Mouse (Mus musculus): ENCODE results near the gene Ifne. TPM values are rescaled to one million over a fixed set of nuclear protein-coding genes. Genes with fewer than 3 reads are reported as not detected.

Gene Ifne
- not detected in 2 replicates for polyA plus RNA-seq (2015; fragmentation: Nextera tagmentation; extraction: Ambion mirVana)

GRCm38 (mm10) chr4:88880101-88880500, at the start of gene Ifne:
TSS of gene Ifne (minus strand) at chr4:88880201.
- WGBS = 83% methylated on average over 8 of the region's 8 CpGs

GRCm38 (mm10) chr4:88928341-88929102, 48.5 kb upstream of the Ifne start:
- Histone ChIP-seq H3K4me2 (no peak overlapping the region), H3K4me1 (peaks cover 6% of the 10 kb centered on the region; the same call in 1 of the 2 replicates), H3K27ac (no peak overlapping the region), H3K36me3 (no peaks in the 10 kb centered on the region), H3K27me3 (no peaks in the 10 kb centered on the region), H3K9ac (no peak overlapping the region), H3K4me3 (no peak overlapping the region), H3K9me3 (no peaks in the 10 kb centered on the region)
- WGBS = 67% methylated on average over 4 of the region's 4 CpGs
- no peak for ATAC-seq (ENCODE audit: borderline replicate concordance, extremely low read depth, low FRiP score, low TSS enrichment)

More at GRCm38 (mm10) chr4:88880101-88880500, at the start of gene Ifne:
- Histone ChIP-seq H3K36me3 (no peaks in the 10 kb centered on the region), H3K4me2 (no peak within 1 kb of the TSS), H3K9ac (no peak within 1 kb of the TSS), H3K9me3 (no peaks in the 10 kb centered on the region), H3K27ac (no peak within 1 kb of the TSS), H3K27me3 (no peaks in the 10 kb centered on the region), H3K4me3 (no peak within 1 kb of the TSS), H3K4me1 (no peaks in the 10 kb centered on the region)
- ATAC-seq (ENCODE audit: borderline replicate concordance, extremely low read depth, low FRiP score, low TSS enrichment) = no peak

- Histone ChIP-seq H3K9ac (no peak overlapping the region), H3K4me3 (no peak overlapping the region), H3K36me3 (no peaks in the 10 kb centered on the region), H3K27ac (no peak overlapping the region), H3K4me2 (no peak overlapping the region), H3K4me1 (peaks cover 6% of the 10 kb centered on the region; the same call in 1 of the 2 replicates), H3K27me3 (no peaks in the 10 kb centered on the region), H3K9me3 (no peaks in the 10 kb centered on the region)
- 72% methylated on average over 2 of the region's 2 CpGs for WGBS
- no peak for ATAC-seq (ENCODE audit: borderline replicate concordance, extremely low read depth, low FRiP score, low TSS enrichment)
Observed at GRCm38 (mm10) chr4:88927850-88928249, 47.8 kb upstream of the Ifne start.

DNA sequence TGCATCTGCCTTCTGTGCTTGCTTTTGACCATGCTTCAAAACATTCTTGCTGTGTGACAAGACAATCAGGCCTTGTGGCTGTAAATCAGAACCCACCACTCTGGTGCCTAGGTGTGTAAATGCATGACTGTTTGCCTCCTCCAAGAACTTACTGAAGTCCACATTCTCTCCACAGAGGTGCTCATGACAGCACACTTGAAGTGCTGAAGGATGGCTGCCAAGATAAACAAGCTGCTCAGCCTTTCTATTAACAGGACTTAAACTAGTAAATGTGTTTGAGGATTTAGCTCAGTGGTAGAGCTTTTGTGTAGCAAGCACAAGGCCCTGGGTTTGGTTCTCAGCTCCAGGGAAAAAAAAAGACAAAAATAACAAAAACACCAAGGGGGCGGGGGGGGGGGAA, 46.6 kb upstream of the Ifne start:
- Histone ChIP-seq H3K27me3 (no peaks in the 10 kb centered on the region), H3K27ac (0 out of 2 replicates have a peak overlapping the region, but pooled peaks have one; percentile 1), H3K4me1 (peaks cover 6% of the 10 kb centered on the region; the same call in 1 of the 2 replicates), H3K9ac (no peak overlapping the region), H3K4me3 (no peak overlapping the region), H3K36me3 (no peaks in the 10 kb centered on the region), H3K4me2 (no peak overlapping the region), H3K9me3 (no peaks in the 10 kb centered on the region)
- no peak for ATAC-seq (ENCODE audit: borderline replicate concordance, extremely low read depth, low FRiP score, low TSS enrichment)
- 88% methylated on average over 1 of the region's 1 CpGs for WGBS

DNA sequence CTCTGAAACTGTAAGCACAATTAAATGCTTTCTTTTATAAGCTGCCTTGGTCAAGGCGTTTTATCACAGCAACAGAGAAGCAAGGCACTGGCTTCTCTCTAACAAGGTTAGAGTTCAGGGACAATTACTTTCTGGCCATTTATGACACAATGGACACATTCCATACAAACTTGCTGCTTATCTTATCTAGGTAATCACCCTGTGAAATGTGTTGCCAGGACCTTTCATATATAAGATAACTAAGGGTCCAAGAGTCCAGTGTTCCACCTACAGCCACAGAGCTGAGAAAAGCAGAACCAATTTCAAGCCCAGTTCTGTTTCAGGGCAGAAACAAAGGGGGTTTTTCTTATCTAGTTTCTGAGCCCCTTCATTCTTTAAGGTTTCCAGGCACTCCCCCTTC, 46.1 kb upstream of the Ifne start:
- WGBS = 83% methylated on average over 1 of the region's 1 CpGs
- Histone ChIP-seq H3K27ac (0 out of 2 replicates have a peak overlapping the region, but pooled peaks have one; percentile 1), H3K36me3 (no peaks in the 10 kb centered on the region), H3K4me1 (peaks cover 6% of the 10 kb centered on the region; the same call in 1 of the 2 replicates), H3K9ac (no peak overlapping the region), H3K4me3 (no peak overlapping the region), H3K4me2 (no peak overlapping the region), H3K27me3 (no peaks in the 10 kb centered on the region), H3K9me3 (no peaks in the 10 kb centered on the region)
- ATAC-seq (ENCODE audit: borderline replicate concordance, extremely low read depth, low FRiP score, low TSS enrichment) = no peak

GRCm38 (mm10) chr4:88925456-88925855, 45.5 kb upstream of the Ifne start:
- no peaks in the 10 kb centered on the region for H3K9me3 ChIP-seq
- H3K4me3 ChIP-seq = no peak overlapping the region
- no peak for ATAC-seq (ENCODE audit: borderline replicate concordance, extremely low read depth, low FRiP score, low TSS enrichment)
- no peaks in the 10 kb centered on the region for H3K27me3 ChIP-seq
- H3K9ac ChIP-seq = no peak overlapping the region
- 88% methylated on average over 2 of the region's 2 CpGs for WGBS
- peaks cover 6% of the 10 kb centered on the region; the same call in 1 of the 2 replicates for H3K4me1 ChIP-seq
- H3K4me2 ChIP-seq = no peak overlapping the region
- H3K27ac ChIP-seq = no peak overlapping the region
- H3K36me3 ChIP-seq = no peaks in the 10 kb centered on the region

- H3K27me3 ChIP-seq = no peaks in the 10 kb centered on the region
- H3K27ac ChIP-seq = no peak overlapping the region
- ATAC-seq (ENCODE audit: borderline replicate concordance, extremely low read depth, low FRiP score, low TSS enrichment) = no peak
- 90% methylated on average over 5 of the region's 5 CpGs for WGBS
- H3K4me3 ChIP-seq = no peak overlapping the region
- H3K36me3 ChIP-seq = no peaks in the 10 kb centered on the region
- no peak overlapping the region for H3K4me2 ChIP-seq
- no peaks in the 10 kb centered on the region for H3K9me3 ChIP-seq
- no peak overlapping the region for H3K9ac ChIP-seq
- H3K4me1 ChIP-seq = no peaks in the 10 kb centered on the region
Observed at GRCm38 (mm10) chr4:88921280-88921679, 41.3 kb upstream of the Ifne start.

DNA sequence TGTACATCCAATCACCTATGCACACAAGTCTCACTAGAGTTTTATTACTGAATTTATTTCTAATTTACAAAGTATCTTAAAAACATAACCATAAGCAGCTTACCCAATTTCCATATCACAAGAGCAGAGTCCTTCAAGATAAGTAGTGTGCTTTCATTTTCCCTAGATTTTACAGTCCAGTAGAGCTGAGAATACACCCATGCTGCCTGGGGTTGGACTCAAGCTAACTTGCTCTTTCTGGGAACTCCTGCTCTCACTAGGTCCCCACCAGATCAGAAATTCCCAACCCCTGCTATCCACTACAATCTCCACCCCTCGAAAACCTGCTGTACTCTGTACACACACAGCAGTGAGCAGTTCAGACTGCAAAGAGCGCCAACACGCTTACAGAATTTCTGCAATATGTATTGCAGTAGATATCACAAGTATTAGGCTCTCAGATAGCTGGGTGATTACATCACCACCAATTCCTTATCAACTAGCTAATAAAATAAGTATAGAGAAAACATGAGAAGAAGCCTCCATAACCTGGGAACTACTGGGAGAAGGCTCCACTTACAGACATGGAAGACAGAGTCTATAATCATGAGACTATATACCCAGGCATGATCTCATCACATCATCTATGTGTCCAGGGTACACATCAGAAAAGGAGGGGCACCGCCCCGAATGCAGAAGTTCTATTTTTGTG, 37.9 kb upstream of the Ifne start:
- no peak overlapping the region for H3K27ac ChIP-seq
- no peak overlapping the region for H3K4me2 ChIP-seq
- H3K9me3 ChIP-seq = no peaks in the 10 kb centered on the region
- H3K9ac ChIP-seq = no peak overlapping the region
- no peaks in the 10 kb centered on the region for H3K4me1 ChIP-seq
- H3K36me3 ChIP-seq = no peaks in the 10 kb centered on the region
- H3K4me3 ChIP-seq = no peak overlapping the region
- WGBS = 78% methylated on average over 5 of the region's 5 CpGs
- H3K27me3 ChIP-seq = no peaks in the 10 kb centered on the region
- ATAC-seq (ENCODE audit: borderline replicate concordance, extremely low read depth, low FRiP score, low TSS enrichment) = no peak

DNA sequence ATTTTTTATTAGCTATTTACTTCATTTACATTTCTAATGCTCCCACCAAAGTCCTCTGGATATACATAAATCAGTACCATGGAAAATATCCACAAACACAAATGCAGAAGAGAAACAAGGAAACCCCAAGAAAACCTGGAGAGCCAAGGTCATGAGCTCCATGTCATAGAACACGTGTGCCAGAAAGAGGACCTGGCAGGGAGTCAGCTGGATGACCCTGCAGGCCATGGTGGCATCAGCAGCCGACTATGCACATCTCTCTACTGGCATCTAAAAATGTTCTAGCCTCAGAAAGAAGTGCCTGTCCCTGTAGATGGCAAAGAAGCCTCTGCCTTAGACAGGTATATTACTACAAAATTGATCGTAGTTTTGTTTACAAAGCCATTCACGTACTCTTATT, 36.3 kb upstream of the Ifne start:
- no peak overlapping the region for H3K27ac ChIP-seq
- no peak for ATAC-seq (ENCODE audit: borderline replicate concordance, extremely low read depth, low FRiP score, low TSS enrichment)
- no peaks in the 10 kb centered on the region for H3K4me1 ChIP-seq
- no peaks in the 10 kb centered on the region for H3K27me3 ChIP-seq
- no peaks in the 10 kb centered on the region for H3K36me3 ChIP-seq
- H3K9me3 ChIP-seq = no peaks in the 10 kb centered on the region
- no peak overlapping the region for H3K4me3 ChIP-seq
- WGBS = 67% methylated on average over 4 of the region's 4 CpGs
- H3K4me2 ChIP-seq = no peak overlapping the region
- no peak overlapping the region for H3K9ac ChIP-seq

DNA sequence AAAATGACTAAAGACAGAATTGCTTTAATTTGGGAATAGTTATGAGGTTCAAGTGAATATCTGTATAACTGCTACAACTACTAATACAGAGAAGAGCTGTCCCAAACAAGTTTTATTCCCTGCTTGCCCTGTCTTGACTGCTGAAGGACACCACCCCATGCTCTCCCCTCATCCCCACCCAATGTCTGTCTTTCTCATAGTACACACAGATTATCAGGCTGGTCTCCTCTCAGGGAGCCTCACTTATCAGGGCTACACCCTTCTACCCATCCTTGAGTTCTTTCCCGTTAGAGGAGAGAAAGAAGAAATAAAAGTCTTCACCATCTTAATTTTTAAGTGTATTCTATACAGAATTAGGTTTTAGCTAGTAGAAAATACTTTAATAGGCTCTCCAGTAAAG, 34.0 kb upstream of the Ifne start:
- no peak for ATAC-seq (ENCODE audit: borderline replicate concordance, extremely low read depth, low FRiP score, low TSS enrichment)
- Histone ChIP-seq H3K4me1 (no peaks in the 10 kb centered on the region), H3K27me3 (no peaks in the 10 kb centered on the region), H3K9me3 (no peaks in the 10 kb centered on the region), H3K27ac (no peak overlapping the region), H3K4me2 (no peak overlapping the region), H3K36me3 (no peaks in the 10 kb centered on the region), H3K4me3 (no peak overlapping the region), H3K9ac (no peak overlapping the region)
- WGBS = 64% methylated on average over 1 of the region's 1 CpGs

DNA sequence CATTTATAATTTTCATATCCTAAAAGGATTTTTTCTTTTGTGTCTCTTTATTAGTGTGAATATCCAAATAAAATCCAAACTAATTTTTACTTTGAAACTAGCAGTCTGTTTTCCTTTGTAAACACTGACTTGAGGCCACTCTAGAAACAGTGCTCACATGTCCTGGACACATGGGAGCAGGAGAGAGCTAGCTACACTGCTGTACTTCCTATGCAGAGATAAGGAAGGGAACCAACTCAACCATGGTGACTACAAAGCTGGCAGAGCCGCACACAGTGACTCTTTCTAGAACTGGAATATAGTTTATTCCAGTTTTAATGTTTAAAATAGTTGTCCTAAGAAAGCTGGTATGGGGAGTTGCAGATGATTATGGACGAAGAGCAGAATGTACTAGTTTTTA, 32.9 kb upstream of the Ifne start:
- no peak for ATAC-seq (ENCODE audit: borderline replicate concordance, extremely low read depth, low FRiP score, low TSS enrichment)
- no peaks in the 10 kb centered on the region for H3K27me3 ChIP-seq
- H3K4me1 ChIP-seq = no peaks in the 10 kb centered on the region
- H3K36me3 ChIP-seq = no peaks in the 10 kb centered on the region
- no peak overlapping the region for H3K4me3 ChIP-seq
- H3K4me2 ChIP-seq = no peak overlapping the region
- 79% methylated on average over 2 of the region's 2 CpGs for WGBS
- H3K27ac ChIP-seq = no peak overlapping the region
- H3K9me3 ChIP-seq = no peaks in the 10 kb centered on the region
- H3K9ac ChIP-seq = no peak overlapping the region

GRCm38 (mm10) chr4:88912187-88912586, 32.2 kb upstream of the Ifne start:
- Histone ChIP-seq H3K27me3 (no peaks in the 10 kb centered on the region), H3K9ac (no peak overlapping the region), H3K4me2 (no peak overlapping the region), H3K36me3 (no peaks in the 10 kb centered on the region), H3K4me3 (no peak overlapping the region), H3K9me3 (no peaks in the 10 kb centered on the region), H3K27ac (no peak overlapping the region), H3K4me1 (no peaks in the 10 kb centered on the region)
- ATAC-seq (ENCODE audit: borderline replicate concordance, extremely low read depth, low FRiP score, low TSS enrichment) = no peak
- WGBS = 61% methylated on average over 9 of the region's 9 CpGs

Data from lung, embryonic 15.5 days (tissue).